Mouse (Mus musculus): Measurements from ENCODE around the gene Mindy1.

Mindy1 gene

GRCm38 (mm10) chr3:95319701-95320625 lies 38.8 kb downstream of the Mindy1 start:
- no peak for DNase-seq (ENCODE audit: low read depth, low spot score)

GRCm38 (mm10) chr3:95323429-95323828 lies 42.3 kb downstream of the Mindy1 start:
- no peak for DNase-seq (ENCODE audit: low read depth, low spot score)

GRCm38 (mm10) chr3:95324454-95325144 lies 43.5 kb downstream of the Mindy1 start:
- peak; percentile 31 for DNase-seq (ENCODE audit: low read depth, low spot score)

- DNase-seq (ENCODE audit: low read depth, low spot score): no peak
Measured at GRCm38 (mm10) chr3:95328803-95329404, 47.8 kb downstream of the Mindy1 start.

GRCm38 (mm10) chr3:95331528-95331927 lies 50.4 kb downstream of the Mindy1 start:
- no peak for DNase-seq (ENCODE audit: low read depth, low spot score)

- no peak for DNase-seq (ENCODE audit: low read depth, low spot score)
Measured at GRCm38 (mm10) chr3:95337345-95337744, 56.2 kb downstream of the Mindy1 start.

GRCm38 (mm10) chr3:95338251-95338650 lies 57.1 kb downstream of the Mindy1 start:
- peak; percentile 55 for DNase-seq (ENCODE audit: low read depth, low spot score)

- DNase-seq (ENCODE audit: low read depth, low spot score): peak; percentile 56
Measured at GRCm38 (mm10) chr3:95343356-95344000, 62.3 kb downstream of the Mindy1 start.
